Mouse (Mus musculus): ENCODE measurements around the gene 4930524B15Rik.
"Not testable (repeated sequence)": the region's sequence is repeated elsewhere in the genome, so short reads cannot be mapped to it uniquely, and the experiment has no call there.

4930524B15Rik gene

GRCm38 (mm10) chr11:31965256-31966134 is at the start of gene 4930524B15Rik:
TSS of gene 4930524B15Rik (plus strand) at chr11:31965592.
- no peak for DNase-seq (ENCODE audit: extremely low read depth, insufficient read length, low spot score)

DNA sequence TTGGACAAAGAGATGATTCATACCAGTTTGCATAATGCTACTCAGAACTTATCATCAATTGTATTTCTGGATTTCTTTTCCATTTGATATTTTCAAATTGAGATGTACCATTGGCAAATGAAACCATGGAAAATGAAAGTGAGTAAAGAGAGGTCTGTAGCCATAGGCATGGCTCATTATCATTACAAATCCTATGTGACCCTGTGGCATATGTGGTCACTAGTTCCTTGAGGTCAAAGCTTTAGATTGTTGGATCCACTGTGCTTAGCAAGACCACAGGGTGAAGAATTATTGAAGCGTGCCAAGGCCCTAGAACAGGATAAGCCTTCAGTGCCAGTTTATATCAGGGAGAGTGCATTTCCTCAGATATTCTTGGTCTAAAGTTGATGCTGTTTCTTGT is 47.6 kb upstream of the 4930524B15Rik start:
- DNase-seq (ENCODE audit: extremely low read depth, insufficient read length, low spot score): peak; percentile 37

GRCm38 (mm10) chr11:31930051-31930450 is 35.3 kb upstream of the 4930524B15Rik start:
- DNase-seq (ENCODE audit: extremely low read depth, insufficient read length, low spot score): no peak

DNA sequence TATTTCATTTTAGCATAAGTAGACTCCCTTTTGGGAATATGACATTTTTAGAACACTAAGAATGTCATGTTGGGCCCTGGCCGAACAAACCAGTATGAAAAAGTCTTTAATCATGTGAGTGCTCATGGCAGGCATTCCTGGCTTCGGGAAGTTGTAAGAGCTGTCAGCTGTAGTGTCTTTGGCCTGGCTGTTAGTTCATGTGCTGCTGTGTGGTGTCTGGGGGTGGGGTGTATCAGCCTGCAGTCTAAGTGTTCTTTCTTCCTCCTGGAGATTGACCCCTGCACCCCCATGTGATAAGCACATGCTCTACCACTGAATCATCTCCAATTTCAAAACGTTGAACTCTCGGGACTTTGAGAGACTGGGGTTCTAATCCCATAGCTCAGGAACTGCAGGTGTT is 29.7 kb upstream of the 4930524B15Rik start:
- DNase-seq (ENCODE audit: extremely low read depth, insufficient read length, low spot score): no peak

- no peak for DNase-seq (ENCODE audit: extremely low read depth, insufficient read length, low spot score)
Observed at GRCm38 (mm10) chr11:31936910-31937525, 28.4 kb upstream of the 4930524B15Rik start.

DNA sequence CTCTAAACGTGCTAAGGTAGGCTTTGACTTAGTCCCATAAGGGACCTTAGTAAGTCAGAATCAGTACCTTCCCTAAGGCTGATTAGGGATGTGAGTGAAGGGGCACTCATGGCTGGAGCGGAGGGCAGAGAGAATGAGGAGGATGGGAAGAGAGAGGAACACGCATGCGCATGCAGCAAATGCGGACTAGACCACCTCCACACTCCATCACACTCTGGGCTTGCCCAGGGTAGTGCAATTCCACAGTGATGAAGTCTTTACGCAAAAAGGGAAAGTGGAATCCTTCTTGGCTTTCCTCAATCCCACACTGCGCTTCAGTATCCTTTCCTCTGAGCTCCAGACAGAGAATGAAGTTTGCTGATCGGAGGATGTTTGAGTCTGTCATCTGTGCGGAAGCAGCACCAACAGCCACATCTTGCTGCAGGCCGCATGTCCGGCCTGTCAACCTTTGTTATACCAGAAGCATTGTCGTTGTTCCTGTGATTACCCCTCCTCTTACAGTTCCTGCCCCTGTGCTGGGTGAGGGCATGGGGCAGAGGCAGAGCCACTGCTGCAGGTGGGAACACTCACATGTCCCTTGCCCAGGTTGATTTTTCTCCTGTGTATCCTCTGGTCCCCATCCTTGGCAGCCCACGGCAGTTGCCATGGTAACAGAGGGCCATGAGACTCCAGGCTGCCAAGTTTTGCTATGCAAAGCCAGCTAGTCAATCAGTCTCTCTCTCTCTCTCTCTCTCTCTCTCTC is 24.3 kb upstream of the 4930524B15Rik start:
- DNase-seq (ENCODE audit: extremely low read depth, insufficient read length, low spot score): no peak

DNA sequence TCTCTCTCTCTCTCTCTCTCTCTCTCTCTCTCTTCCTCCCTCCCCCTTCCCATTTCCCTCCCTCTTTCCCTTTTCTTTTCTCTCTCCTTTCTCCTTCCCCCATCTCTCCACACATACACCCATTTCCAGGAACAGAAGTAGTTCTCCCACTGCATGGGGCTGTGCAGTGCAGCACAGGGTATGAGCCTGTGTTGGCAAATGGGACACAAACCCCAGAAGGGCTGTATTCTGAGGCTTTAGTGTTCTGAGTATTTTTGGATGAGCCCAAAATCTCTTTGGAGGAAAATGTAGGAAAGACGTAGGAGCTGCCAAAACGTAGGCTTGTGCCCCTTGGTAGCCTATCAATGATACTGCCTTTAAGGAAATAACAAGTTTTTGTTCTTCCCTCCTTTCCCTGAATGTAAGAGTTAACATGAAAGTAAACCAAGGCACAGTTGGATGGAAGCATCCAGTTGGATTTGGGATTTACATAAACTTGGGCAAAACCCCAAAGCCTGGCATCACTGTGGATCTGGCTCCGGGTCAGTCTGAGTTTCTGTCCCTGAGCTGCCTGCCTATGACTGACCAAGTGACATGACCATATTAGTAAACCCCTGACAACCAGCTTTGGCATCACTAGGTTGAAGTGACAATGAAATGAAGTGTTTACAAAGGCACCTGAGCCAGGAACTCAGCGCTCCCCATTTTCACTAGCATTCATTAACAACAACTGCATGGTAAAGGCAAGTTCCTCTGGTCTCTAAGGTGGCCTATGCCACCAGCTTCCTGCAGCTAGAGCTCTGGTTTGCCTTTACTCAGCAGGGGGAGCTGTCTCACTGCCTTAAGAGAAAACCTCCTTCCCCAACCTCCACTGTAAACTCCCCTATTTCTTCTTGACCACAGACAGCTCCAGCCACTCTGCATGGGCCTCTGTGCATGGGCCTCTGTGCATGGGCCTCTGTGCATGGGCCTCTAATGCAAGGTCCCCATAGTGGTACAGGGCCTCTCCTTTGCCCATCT is 23.5 kb upstream of the 4930524B15Rik start:
- no peak for DNase-seq (ENCODE audit: extremely low read depth, insufficient read length, low spot score)

DNA sequence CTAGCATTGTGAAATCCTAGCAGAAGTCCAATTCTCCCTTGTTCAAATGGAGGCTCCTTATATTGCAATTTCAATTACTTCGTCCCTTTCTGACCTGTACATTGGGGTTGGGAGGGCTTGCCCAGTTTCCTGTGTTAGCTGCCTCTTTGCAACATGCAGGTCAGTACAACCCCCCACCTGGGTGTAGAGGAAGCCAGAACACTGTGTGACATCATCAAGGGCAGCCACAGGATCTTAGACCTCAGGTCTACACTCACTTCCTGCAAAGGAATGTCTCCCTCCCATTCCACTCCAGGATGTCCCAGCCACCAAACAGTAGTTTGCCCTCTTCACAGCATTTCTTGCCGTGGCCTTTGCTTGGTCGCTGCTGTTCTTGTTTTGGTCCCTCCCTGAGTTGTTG is 19.9 kb upstream of the 4930524B15Rik start:
- DNase-seq (ENCODE audit: extremely low read depth, insufficient read length, low spot score): no peak

DNA sequence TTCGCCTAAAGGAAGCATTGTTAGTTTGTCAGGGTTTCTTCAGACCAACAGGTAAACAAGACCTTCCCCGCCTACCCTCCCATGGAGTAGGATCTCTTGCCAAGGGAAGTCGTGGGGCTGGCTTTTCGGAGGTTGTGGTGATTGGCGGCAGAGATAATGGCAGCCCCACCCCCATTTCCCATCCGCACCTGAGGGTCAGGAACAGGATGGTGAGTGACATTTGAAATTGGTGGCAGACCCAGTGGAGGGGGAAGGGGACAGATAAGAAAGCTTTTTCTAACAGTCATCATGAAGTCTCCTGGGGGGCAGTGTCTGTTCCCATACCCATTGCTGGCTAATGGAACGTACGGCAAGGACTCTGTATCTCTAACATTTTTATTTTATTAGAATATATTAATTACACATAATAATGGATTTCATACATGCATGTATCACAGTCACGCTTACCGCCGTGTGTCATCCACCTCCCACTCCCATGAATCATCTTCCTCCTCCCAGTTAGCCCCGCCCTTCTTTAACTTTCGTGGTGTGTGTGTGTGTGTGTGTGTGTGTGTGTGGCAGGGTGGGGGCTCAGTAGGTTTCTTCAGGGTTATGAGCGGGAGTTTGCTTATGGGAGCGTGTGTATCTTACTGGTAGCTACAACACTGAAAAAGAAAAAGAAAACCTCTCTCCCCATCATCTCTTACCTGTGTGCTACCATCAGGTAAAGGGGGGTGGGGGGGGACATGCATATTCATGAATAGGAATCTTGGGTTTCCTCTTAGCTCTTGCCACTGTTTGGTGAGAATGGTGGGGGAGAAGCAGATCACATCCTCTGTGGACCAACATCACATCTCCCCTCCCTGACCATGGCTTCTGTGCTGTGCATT is 16.7 kb upstream of the 4930524B15Rik start:
- DNase-seq (ENCODE audit: extremely low read depth, insufficient read length, low spot score): peak; percentile 19

DNA sequence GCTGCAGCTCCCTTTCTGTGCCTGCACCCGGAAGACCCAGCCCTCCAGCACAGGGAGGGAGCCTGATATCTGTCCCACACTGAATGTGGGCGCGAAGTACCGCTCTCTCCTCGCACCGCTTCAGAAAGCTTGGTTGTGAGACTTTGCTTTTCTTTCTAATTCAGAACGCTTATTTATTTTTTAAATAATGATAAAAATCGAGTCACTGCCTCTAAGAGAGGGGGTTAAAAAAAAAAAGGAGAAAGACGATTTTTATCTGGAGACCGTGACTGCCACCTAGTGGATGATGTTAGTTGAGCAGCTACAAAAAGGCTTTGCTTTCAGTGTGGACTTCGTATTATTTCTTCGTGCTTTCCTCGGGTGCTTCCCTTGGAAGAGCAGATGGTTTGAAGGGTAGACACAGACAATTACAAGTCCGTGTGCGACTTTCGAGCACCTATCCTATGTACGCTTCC is 16.0 kb upstream of the 4930524B15Rik start:
- peak; percentile 61 for DNase-seq (ENCODE audit: extremely low read depth, insufficient read length, low spot score)

DNA sequence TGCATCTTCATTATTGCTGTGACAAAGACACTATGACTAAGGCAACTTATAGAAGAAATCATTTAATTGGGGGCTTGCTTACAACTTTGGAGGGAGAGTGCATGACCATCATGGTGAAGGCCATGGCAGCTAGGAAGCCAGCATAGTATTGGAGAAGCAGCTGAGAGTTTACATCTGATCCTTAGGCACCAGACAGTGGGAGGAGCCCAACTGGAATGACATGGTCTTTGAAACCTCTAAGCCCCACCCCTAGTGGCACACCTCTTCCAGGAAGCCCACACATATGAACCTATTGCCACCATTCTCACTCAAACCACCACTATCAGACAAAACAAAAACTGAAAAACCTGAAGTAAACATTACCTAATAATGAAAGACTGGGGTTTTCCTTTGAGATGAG is 5.3 kb upstream of the 4930524B15Rik start:
- DNase-seq (ENCODE audit: extremely low read depth, insufficient read length, low spot score): no peak

DNA sequence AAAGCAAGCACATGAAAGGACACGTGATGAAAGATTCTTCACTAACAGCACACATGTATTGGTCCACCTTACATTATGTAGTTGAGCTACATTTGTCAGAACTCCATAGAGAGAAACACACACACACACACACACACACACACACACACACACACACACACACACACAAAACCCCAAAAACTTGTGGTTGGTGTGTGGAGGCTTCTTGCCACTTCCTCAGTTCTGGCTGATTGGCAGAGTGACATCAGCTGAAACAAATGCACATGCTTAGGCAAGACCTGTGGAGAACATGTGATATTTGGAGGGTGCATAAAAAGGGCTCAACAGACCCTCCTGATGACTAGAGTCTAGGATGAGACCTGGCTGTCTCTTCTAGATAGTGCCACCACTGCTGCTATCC is 1.4 kb upstream of the 4930524B15Rik start:
- DNase-seq (ENCODE audit: extremely low read depth, insufficient read length, low spot score): no peak

DNA sequence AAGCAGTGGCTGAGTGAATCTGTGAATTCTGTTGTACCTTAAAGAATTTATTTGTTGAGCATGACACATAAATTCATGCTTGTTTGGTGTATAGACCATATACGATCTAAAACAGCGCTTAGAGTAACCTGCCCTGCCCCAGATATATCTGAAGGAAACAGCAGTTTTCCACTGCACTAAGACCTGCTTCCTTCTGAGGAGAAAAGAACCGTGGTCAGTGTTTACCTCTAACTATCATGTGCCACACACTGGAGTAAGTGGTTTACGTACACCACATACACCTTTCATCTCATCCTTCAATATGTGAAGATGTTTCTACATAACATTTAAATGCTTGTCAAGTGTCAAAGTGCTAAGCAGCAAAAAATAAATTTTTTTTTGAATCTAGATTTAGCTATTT is 8.7 kb downstream of the 4930524B15Rik start:
- no peak for DNase-seq (ENCODE audit: extremely low read depth, insufficient read length, low spot score)

GRCm38 (mm10) chr11:31974826-31975225 is 9.4 kb downstream of the 4930524B15Rik start:
- DNase-seq (ENCODE audit: extremely low read depth, insufficient read length, low spot score): no peak

DNA sequence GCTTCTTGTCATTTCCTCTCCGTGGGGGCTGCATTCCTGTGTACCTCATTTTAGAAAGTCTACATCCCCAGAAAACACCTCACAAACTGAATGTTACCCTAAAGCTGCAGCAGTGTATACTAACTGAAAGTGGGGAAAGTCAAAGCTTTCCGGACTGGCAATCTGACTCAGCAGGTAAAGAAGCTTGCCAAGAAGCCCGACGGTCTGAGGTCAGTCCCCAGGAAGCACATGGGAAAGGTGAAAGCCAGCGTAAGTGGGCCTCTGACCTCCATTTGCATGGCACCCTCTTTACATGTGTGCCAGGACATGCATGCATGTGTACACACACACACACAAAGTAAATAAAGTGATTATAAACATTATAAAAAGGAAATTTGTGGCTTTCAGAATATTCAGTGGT is 10.3 kb downstream of the 4930524B15Rik start:
- DNase-seq (ENCODE audit: extremely low read depth, insufficient read length, low spot score): no peak

DNA sequence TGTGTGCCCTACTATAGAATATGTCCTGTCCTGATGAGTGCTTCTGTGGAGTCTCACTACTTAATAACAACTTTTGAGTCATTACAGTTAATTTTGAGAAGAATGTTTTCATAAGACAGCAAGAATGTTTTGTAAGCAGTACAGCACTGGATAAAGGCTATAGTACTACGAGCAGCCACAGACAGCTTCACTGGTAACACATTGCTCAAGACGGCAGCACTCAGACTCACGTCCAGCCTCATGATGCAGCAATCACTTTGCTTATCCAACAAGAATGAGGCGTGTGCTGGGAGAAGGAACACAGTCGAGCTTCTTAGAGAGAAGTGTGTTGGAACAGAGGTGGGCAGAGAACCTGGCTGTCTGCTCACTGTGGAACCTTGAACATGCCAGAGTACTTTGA is 10.7 kb downstream of the 4930524B15Rik start:
- no peak for DNase-seq (ENCODE audit: extremely low read depth, insufficient read length, low spot score)

DNA sequence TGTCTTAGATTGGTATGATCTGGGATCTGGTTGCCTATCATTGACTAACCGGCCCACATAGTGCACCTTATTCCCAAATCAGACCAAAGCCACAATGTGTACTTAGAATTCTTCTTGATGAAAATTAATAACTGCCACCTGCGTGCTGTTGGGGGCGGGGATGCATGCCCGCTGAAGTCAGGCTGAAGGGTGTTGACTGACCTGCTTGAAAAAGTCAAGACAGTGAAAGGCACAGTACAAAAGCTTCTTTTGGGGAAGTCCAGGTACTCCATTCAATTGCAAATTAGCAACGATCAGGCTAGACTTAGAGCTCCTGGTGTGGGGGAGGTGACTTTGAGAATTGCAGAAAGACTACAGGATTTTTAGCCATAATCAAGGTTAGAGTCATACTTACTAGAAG is 14.7 kb downstream of the 4930524B15Rik start:
- not testable (repeated sequence) for DNase-seq (ENCODE audit: extremely low read depth, insufficient read length, low spot score)

DNA sequence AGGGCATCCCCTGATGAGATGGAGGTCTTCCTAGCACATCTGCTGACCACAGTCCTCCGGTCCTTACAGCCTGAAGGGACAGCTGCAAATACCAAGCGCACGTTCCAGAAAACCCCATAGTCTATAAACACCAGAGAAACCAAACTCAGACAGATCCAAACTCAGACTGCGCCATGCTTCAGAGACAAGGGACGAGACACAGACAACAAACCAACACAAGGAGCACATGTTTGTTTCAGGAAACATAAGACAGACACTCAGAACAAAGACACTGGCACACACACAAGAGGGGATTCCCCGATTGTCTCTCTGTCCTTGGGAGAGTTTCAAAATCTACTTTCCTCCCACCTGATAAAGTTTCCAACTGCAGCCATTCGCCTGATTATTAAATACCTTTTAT is 16.4 kb downstream of the 4930524B15Rik start:
- no peak for DNase-seq (ENCODE audit: extremely low read depth, insufficient read length, low spot score)

DNA sequence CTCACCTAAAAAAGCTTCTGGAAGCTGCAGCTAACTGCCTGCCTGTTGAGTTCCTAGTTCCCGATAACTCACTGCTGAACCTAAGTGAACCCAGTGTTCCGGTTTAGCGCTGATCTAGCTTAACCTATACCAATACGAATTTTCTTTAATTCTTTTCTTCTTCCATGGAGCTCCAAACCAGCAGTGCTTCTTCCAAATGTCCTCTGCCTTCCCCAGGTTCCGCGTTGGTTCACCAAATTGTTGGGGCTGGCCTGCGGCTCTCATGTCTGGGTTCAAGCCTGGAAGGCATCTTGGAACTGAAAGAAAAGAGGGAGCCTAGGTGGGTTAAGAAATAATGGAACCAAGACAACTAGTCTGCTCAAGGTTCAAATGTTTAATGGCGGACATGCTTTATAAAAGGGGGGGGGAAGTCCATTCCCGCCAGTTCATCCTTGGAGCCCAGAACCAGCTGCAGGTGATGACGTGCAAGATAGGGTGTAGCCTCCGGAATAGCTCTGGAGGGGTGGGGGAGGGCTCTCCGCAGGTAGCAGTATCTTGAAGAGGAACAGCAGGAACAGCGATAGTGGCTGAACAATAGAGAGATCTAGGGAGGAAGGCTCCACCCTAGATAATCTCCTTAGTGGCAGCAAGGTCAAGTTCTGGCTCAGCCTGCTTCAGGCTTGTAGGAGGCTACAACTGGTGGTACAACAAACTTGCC is 17.0 kb downstream of the 4930524B15Rik start:
- DNase-seq (ENCODE audit: extremely low read depth, insufficient read length, low spot score): not testable (repeated sequence)
